In genomic region chr2:88838477-88838876, GRCm38 (mm10) we compare ENCODE assay signal across 39 mouse cellular contexts. TPM values are rescaled to one million over a fixed set of nuclear protein-coding genes. Genes with fewer than 3 reads are reported as not detected.
"Had no signal": no experiment of that assay in that cellular context is flagged by ENCODE, and none has a peak within 500 bp of the region (broad histone marks: within the 10 kb centered on the region; RNA-seq: fewer than 3 reads in every experiment).

No protein-coding gene starts in this region.

- ATAC-seq: forebrain, embryonic 13.5 days; forebrain, embryonic 14.5 days; forebrain, embryonic 15.5 days; forebrain, embryonic 16.5 days; forebrain, postnatal 0 days had no signal

- H3K9me3 ChIP-seq: embryonic facial prominence, embryonic 10.5 days; embryonic facial prominence, embryonic 12.5 days; embryonic facial prominence, embryonic 13.5 days; embryonic facial prominence, embryonic 15.5 days; forebrain, embryonic 10.5 days; forebrain, embryonic 12.5 days; forebrain, embryonic 13.5 days; forebrain, embryonic 15.5 days had no signal

- H3K4me2 ChIP-seq: embryonic facial prominence, embryonic 12.5 days; embryonic facial prominence, embryonic 13.5 days; embryonic facial prominence, embryonic 15.5 days; forebrain, embryonic 12.5 days; forebrain, embryonic 13.5 days; forebrain, embryonic 15.5 days had no signal

- H3K36me3 ChIP-seq: embryonic facial prominence, embryonic 10.5 days; embryonic facial prominence, embryonic 12.5 days; embryonic facial prominence, embryonic 13.5 days; embryonic facial prominence, embryonic 15.5 days; forebrain, embryonic 10.5 days; forebrain, embryonic 12.5 days; forebrain, embryonic 15.5 days had no signal

- DNase-seq: cerebellum, adult 18-20 months; cerebellum, adult 2 months; cerebellum, adult 8-10 months; cerebellum, adult 9-10 months; cerebellum, adult 9-11 months; cerebellum, postnatal 10 days; cerebellum, postnatal 14 days; cerebellum, postnatal 25 days; cerebellum, postnatal 36 days; embryo, embryonic 11 days; forebrain, postnatal 0 days; gastrocnemius, adult 2 months; gastrocnemius, postnatal 10 days; gastrocnemius, postnatal 14 days; gastrocnemius, postnatal 25 days; gastrocnemius, postnatal 36 days; heart, adult 11 months had no signal

- H3K27me3 ChIP-seq: embryonic facial prominence, embryonic 12.5 days; embryonic facial prominence, embryonic 13.5 days; embryonic facial prominence, embryonic 15.5 days; forebrain, embryonic 12.5 days; forebrain, embryonic 13.5 days; forebrain, embryonic 15.5 days had no signal

- H3K4me1 ChIP-seq: embryonic facial prominence, embryonic 10.5 days; embryonic facial prominence, embryonic 12.5 days; embryonic facial prominence, embryonic 13.5 days; embryonic facial prominence, embryonic 15.5 days; forebrain, embryonic 10.5 days; forebrain, embryonic 12.5 days; forebrain, embryonic 13.5 days; forebrain, embryonic 15.5 days had no signal

- H3K9ac ChIP-seq: embryonic facial prominence, embryonic 12.5 days; embryonic facial prominence, embryonic 13.5 days; embryonic facial prominence, embryonic 15.5 days; forebrain, embryonic 12.5 days; forebrain, embryonic 13.5 days; forebrain, embryonic 15.5 days; forebrain, postnatal 0 days had no signal

- H3K4me3 ChIP-seq: embryonic facial prominence, embryonic 10.5 days; embryonic facial prominence, embryonic 12.5 days; embryonic facial prominence, embryonic 13.5 days; embryonic facial prominence, embryonic 15.5 days; erythroblast, embryonic 14.5 days; forebrain, embryonic 10.5 days; forebrain, embryonic 12.5 days; forebrain, embryonic 13.5 days; forebrain, embryonic 15.5 days; gastrocnemius, adult 2 months had no signal

- H3K27ac ChIP-seq: embryonic facial prominence, embryonic 10.5 days; embryonic facial prominence, embryonic 12.5 days; embryonic facial prominence, embryonic 13.5 days; embryonic facial prominence, embryonic 15.5 days; forebrain, embryonic 10.5 days; forebrain, embryonic 12.5 days; forebrain, embryonic 13.5 days; forebrain, embryonic 15.5 days; gastrocnemius, adult 2 months had no signal

RNA-seq across cellular contexts. Expression of gene Olfr1205, which starts 8.9 kb away (rescaled TPM):
- total RNA-seq: common myeloid progenitor, adult 5-6 weeks; forebrain, postnatal 0 days; gastrocnemius, adult 18-20 months; gastrocnemius, adult 2 months; gastrocnemius, adult 8-10 months; gastrocnemius, postnatal 10 days; gastrocnemius, postnatal 14 days; gastrocnemius, postnatal 25 days; gastrocnemius, postnatal 36 days; gastrocnemius, postnatal 4 days; granulocyte monocyte progenitor cell, adult 5-6 weeks had no signal
- polyA plus RNA-seq: cerebellum, adult 2 months; cortical plate, adult 2 months; embryonic facial prominence, embryonic 10.5 days; embryonic facial prominence, embryonic 11.5 days; embryonic facial prominence, embryonic 12.5 days; embryonic facial prominence, embryonic 13.5 days; embryonic facial prominence, embryonic 14.5 days; embryonic facial prominence, embryonic 15.5 days; erythroblast, embryonic 14.5 days; forebrain, embryonic 10.5 days; forebrain, embryonic 11.5 days; forebrain, embryonic 12.5 days; forebrain, embryonic 13.5 days; forebrain, embryonic 14.5 days; forebrain, embryonic 15.5 days; forebrain, embryonic 16.5 days; forebrain, postnatal 0 days; frontal cortex, adult 2 months; gonadal fat pad, adult 2 months had no signal

RNA-seq across cellular contexts. Expression of gene Olfr1204, which starts 10.6 kb away (rescaled TPM):
- total RNA-seq: common myeloid progenitor, adult 5-6 weeks; forebrain, postnatal 0 days; gastrocnemius, adult 18-20 months; gastrocnemius, adult 2 months; gastrocnemius, adult 8-10 months; gastrocnemius, postnatal 10 days; gastrocnemius, postnatal 14 days; gastrocnemius, postnatal 25 days; gastrocnemius, postnatal 36 days; gastrocnemius, postnatal 4 days; granulocyte monocyte progenitor cell, adult 5-6 weeks had no signal
- polyA plus RNA-seq: cerebellum, adult 2 months; cortical plate, adult 2 months; embryonic facial prominence, embryonic 10.5 days; embryonic facial prominence, embryonic 11.5 days; embryonic facial prominence, embryonic 12.5 days; embryonic facial prominence, embryonic 13.5 days; embryonic facial prominence, embryonic 15.5 days; erythroblast, embryonic 14.5 days; forebrain, embryonic 10.5 days; forebrain, embryonic 11.5 days; forebrain, embryonic 12.5 days; forebrain, embryonic 13.5 days; forebrain, embryonic 14.5 days; forebrain, embryonic 15.5 days; forebrain, embryonic 16.5 days; forebrain, postnatal 0 days; frontal cortex, adult 2 months; gonadal fat pad, adult 2 months had no signal

RNA-seq across cellular contexts. Expression of gene Olfr1202, which starts 24.2 kb away (rescaled TPM):
- total RNA-seq: common myeloid progenitor, adult 5-6 weeks; forebrain, postnatal 0 days; gastrocnemius, adult 18-20 months; gastrocnemius, adult 2 months; gastrocnemius, adult 8-10 months; gastrocnemius, postnatal 10 days; gastrocnemius, postnatal 14 days; gastrocnemius, postnatal 25 days; gastrocnemius, postnatal 36 days; granulocyte monocyte progenitor cell, adult 5-6 weeks had no signal
- polyA plus RNA-seq: cerebellum, adult 2 months; cortical plate, adult 2 months; embryonic facial prominence, embryonic 10.5 days; embryonic facial prominence, embryonic 11.5 days; embryonic facial prominence, embryonic 13.5 days; embryonic facial prominence, embryonic 14.5 days; embryonic facial prominence, embryonic 15.5 days; erythroblast, embryonic 14.5 days; forebrain, embryonic 11.5 days; forebrain, embryonic 12.5 days; forebrain, embryonic 13.5 days; forebrain, embryonic 14.5 days; forebrain, embryonic 15.5 days; forebrain, embryonic 16.5 days; forebrain, postnatal 0 days; frontal cortex, adult 2 months; gonadal fat pad, adult 2 months had no signal

RNA-seq across cellular contexts. Expression of gene Olfr1206, which starts 24.6 kb away (rescaled TPM):
- total RNA-seq: common myeloid progenitor, adult 5-6 weeks; forebrain, postnatal 0 days; gastrocnemius, adult 18-20 months; gastrocnemius, adult 2 months; gastrocnemius, adult 8-10 months; gastrocnemius, postnatal 10 days; gastrocnemius, postnatal 14 days; gastrocnemius, postnatal 25 days; gastrocnemius, postnatal 36 days; gastrocnemius, postnatal 4 days; granulocyte monocyte progenitor cell, adult 5-6 weeks had no signal
- polyA plus RNA-seq: cerebellum, adult 2 months; cortical plate, adult 2 months; embryonic facial prominence, embryonic 10.5 days; embryonic facial prominence, embryonic 11.5 days; embryonic facial prominence, embryonic 12.5 days; embryonic facial prominence, embryonic 13.5 days; embryonic facial prominence, embryonic 15.5 days; erythroblast, embryonic 14.5 days; forebrain, embryonic 10.5 days; forebrain, embryonic 11.5 days; forebrain, embryonic 12.5 days; forebrain, embryonic 13.5 days; forebrain, embryonic 14.5 days; forebrain, embryonic 15.5 days; forebrain, embryonic 16.5 days; forebrain, postnatal 0 days; frontal cortex, adult 2 months; gonadal fat pad, adult 2 months had no signal

RNA-seq across cellular contexts. Expression of gene Olfr1201, which starts 45.6 kb away (rescaled TPM):
- total RNA-seq: common myeloid progenitor, adult 5-6 weeks; forebrain, postnatal 0 days; gastrocnemius, adult 18-20 months; gastrocnemius, adult 2 months; gastrocnemius, adult 8-10 months; gastrocnemius, postnatal 10 days; gastrocnemius, postnatal 14 days; gastrocnemius, postnatal 25 days; gastrocnemius, postnatal 36 days; gastrocnemius, postnatal 4 days; granulocyte monocyte progenitor cell, adult 5-6 weeks had no signal
- polyA plus RNA-seq: cerebellum, adult 2 months; cortical plate, adult 2 months; embryonic facial prominence, embryonic 10.5 days; embryonic facial prominence, embryonic 11.5 days; embryonic facial prominence, embryonic 12.5 days; embryonic facial prominence, embryonic 13.5 days; embryonic facial prominence, embryonic 14.5 days; embryonic facial prominence, embryonic 15.5 days; erythroblast, embryonic 14.5 days; forebrain, embryonic 10.5 days; forebrain, embryonic 11.5 days; forebrain, embryonic 12.5 days; forebrain, embryonic 13.5 days; forebrain, embryonic 14.5 days; forebrain, embryonic 15.5 days; forebrain, embryonic 16.5 days; forebrain, postnatal 0 days; frontal cortex, adult 2 months; gonadal fat pad, adult 2 months had no signal
